Mouse (Mus musculus) stomach, postnatal 0 days (tissue): ENCODE results near the gene 4930455H04Rik. TPM values are rescaled to one million over a fixed set of nuclear protein-coding genes. Genes with fewer than 3 reads are reported as not detected.

Experiments used
- ATAC-seq: fragments of 200-750 bp; cut with Nextera tagmentation; 2 replicates; pipeline ENCODE4 v1.8.0; 2017; ENCODE audit not compliant: low FRiP score, low TSS enrichment
- DNase-seq: peaks from one replicate; pipeline ENCODE4 v3.0.0-alpha.2; 2016; ENCODE audit warnings: low spot score
- H3K27ac ChIP-seq: fragments of 300-500 bp; sonication (generic); replicated peaks from 2 replicates; pipeline ENCODE4 v1.5.1; 2014; ENCODE audit warnings: mild to moderate bottlenecking, control low read depth
- H3K27me3 ChIP-seq: fragments of 300-500 bp; sonication (generic); 2 replicates; pipeline ENCODE4 v1.6.1; 2014; ENCODE audit warnings: low read length; ENCODE audit not compliant: control insufficient read depth, insufficient read depth
- H3K36me3 ChIP-seq: fragments of 300-500 bp; sonication (generic); 2 replicates; pipeline ENCODE4 v1.6.1; 2014; ENCODE audit warnings: low read length, mixed read lengths; ENCODE audit not compliant: control insufficient read depth, insufficient read depth
- H3K4me1 ChIP-seq: fragments of 300-500 bp; sonication (generic); replicated peaks from 2 replicates; pipeline ENCODE4 v1.6.1; 2014; ENCODE audit warnings: antibody characterized with exemption; ENCODE audit not compliant: control insufficient read depth, insufficient read depth
- H3K4me2 ChIP-seq: fragments of 300-500 bp; sonication (generic); replicated peaks from 2 replicates; pipeline ENCODE4 v1.6.1; 2014; ENCODE audit warnings: low read depth, mild to moderate bottlenecking, control low read depth, moderate library complexity
- H3K4me3 ChIP-seq: fragments of 300-500 bp; sonication (generic); 2 replicates; pipeline ENCODE4 v1.5.1; 2014; ENCODE audit warnings: low read depth, low read length, control low read depth
- H3K9ac ChIP-seq: fragments of 300-500 bp; sonication (generic); 2 replicates; pipeline ENCODE4 v1.6.1; 2014; ENCODE audit warnings: mild to moderate bottlenecking, low read length, control low read depth, mixed read lengths
- H3K9me3 ChIP-seq: fragments of 300-500 bp; sonication (generic); 2 replicates; pipeline ENCODE4 v1.6.1; 2016; ENCODE audit warnings: low read length; ENCODE audit not compliant: control insufficient read depth
- CTCF ChIP-seq: IDR thresholded peaks from 2 replicates; pipeline ENCODE4 v1.5.1; 2016; ENCODE audit warnings: antibody characterized with exemption, low read depth, mild to moderate bottlenecking, moderate library complexity
- EP300 ChIP-seq: optimal IDR thresholded peaks from 2 replicates; pipeline ENCODE3; 2016; ENCODE audit warnings: antibody characterized with exemption
- WGBS: fragments of 180-500 bp; shearing (Covaris S2); extraction: QIAGEN DNeasy Blood & Tissue Kit; methylation state at CpG from one replicate; pipeline ENCODE4 v1.1.7; 2014; 5-methylcytosine and 5-hydroxymethylcytosine counted together
- polyA plus RNA-seq: library from polyadenylated mRNA; unstranded; fragments of >200 nt; fragmentation: Nextera tagmentation; extraction: Ambion mirVana; gene quantifications from 2 replicates; pipeline ENCODE4 v1.2.1, GENCODE M21; 2015

The 4930455H04Rik gene
- polyA plus RNA-seq, 1 experiment from 2014 or later, result 0.07 TPM

GRCm38 (mm10) chr3:116963213-116963612 lies 4.9 kb upstream of the 4930455H04Rik start:
- no peaks in the 10 kb centered on the region; the same call in 1 of the 2 replicates for H3K4me1 ChIP-seq
- H3K27me3 ChIP-seq, result no peaks in the 10 kb centered on the region
- H3K4me2 ChIP-seq, result no peak overlapping the region
- no peak overlapping the region for H3K9ac ChIP-seq
- 37% methylated on average over 4 of the region's 4 CpGs for WGBS
- H3K27ac ChIP-seq, result no peak overlapping the region
- no peak for DNase-seq
- H3K9me3 ChIP-seq, result no peaks in the 10 kb centered on the region
- H3K4me3 ChIP-seq, result no peak overlapping the region
- no peaks in the 10 kb centered on the region for H3K36me3 ChIP-seq
- no peak for TF ChIP-seq EP300
- TF ChIP-seq CTCF, result no peak
- ATAC-seq, result no peak

- Histone ChIP-seq H3K4me1 (peaks cover 2% of the 10 kb centered on the region; the same call in 1 of the 2 replicates), H3K27ac (no peak overlapping the region), H3K9me3 (no peaks in the 10 kb centered on the region), H3K4me2 (no peak overlapping the region), H3K36me3 (no peaks in the 10 kb centered on the region), H3K9ac (no peak overlapping the region), H3K4me3 (no peak overlapping the region), H3K27me3 (no peaks in the 10 kb centered on the region)
- peak; percentile 28 for DNase-seq
- WGBS, result 81% methylated on average over 9 of the region's 9 CpGs
- ATAC-seq, result no peak
- no peak for TF ChIP-seq EP300
- no peak for TF ChIP-seq CTCF
Observed at GRCm38 (mm10) chr3:116964426-116964825, 3.6 kb upstream of the 4930455H04Rik start.

- ATAC-seq (peak; percentile 94), DNase-seq (peak; percentile 70)
Observed at GRCm38 (mm10) chr3:116966225-116966624, 1.8 kb upstream of the 4930455H04Rik start.

DNA sequence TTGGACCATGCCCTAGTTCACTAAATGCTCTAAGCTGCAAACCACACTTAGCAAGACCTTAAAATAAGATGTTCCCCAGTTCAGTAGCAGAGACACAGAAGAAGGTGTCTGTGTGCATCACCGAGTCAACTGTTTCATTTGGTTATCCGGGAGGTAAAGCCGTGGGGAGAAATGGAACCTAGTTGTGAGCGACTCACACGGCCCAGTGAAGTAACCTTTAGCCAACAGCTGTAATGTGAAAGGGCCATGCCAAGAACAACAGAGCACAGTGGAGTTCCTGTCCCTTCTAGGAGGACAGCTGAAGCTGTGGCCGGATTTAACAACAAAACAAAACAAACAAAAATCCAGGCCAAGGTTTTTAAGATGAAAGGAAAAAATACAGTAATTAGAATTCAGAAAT lies 1.3 kb upstream of the 4930455H04Rik start:
- no peak for TF ChIP-seq EP300
- no peak for TF ChIP-seq CTCF
- Histone ChIP-seq H3K4me3 (0 out of 2 replicates have a peak overlapping the region, but pooled peaks have one; percentile 43), H3K36me3 (no peaks in the 10 kb centered on the region), H3K4me2 (peak overlapping the region; percentile 41), H3K9me3 (no peaks in the 10 kb centered on the region), H3K27me3 (no peaks in the 10 kb centered on the region), H3K27ac (no peak overlapping the region), H3K4me1 (peaks cover 2% of the 10 kb centered on the region; the same call in 1 of the 2 replicates), H3K9ac (no peak overlapping the region)
- DNase-seq, result no peak
- WGBS, result 46% methylated on average over 6 of the region's 6 CpGs
- no peak for ATAC-seq

More at GRCm38 (mm10) chr3:116966225-116966624, 1.8 kb upstream of the 4930455H04Rik start:
- Histone ChIP-seq H3K4me3 (no peak overlapping the region), H3K27ac (no peak overlapping the region), H3K9me3 (no peaks in the 10 kb centered on the region), H3K36me3 (no peaks in the 10 kb centered on the region), H3K27me3 (no peaks in the 10 kb centered on the region), H3K4me2 (no peak overlapping the region), H3K9ac (no peak overlapping the region), H3K4me1 (peaks cover 2% of the 10 kb centered on the region; the same call in 1 of the 2 replicates)
- no peak for TF ChIP-seq EP300
- peak; percentile 74 for TF ChIP-seq CTCF
- WGBS, result 20% methylated on average over 4 of the region's 4 CpGs

- Histone ChIP-seq H3K27me3 (no peaks in the 10 kb centered on the region), H3K4me2 (peak overlapping the region; percentile 20; the same call in 1 of the 2 replicates), H3K4me1 (peaks cover 2% of the 10 kb centered on the region; the same call in 1 of the 2 replicates), H3K4me3 (peak overlapping the region; percentile 43; the same call in 1 of the 2 replicates), H3K36me3 (no peaks in the 10 kb centered on the region), H3K27ac (no peak overlapping the region), H3K9ac (no peak overlapping the region), H3K9me3 (no peaks in the 10 kb centered on the region)
- TF ChIP-seq EP300 (no peak), CTCF (no peak)
- 60% methylated on average over 6 of the region's 6 CpGs for WGBS
- DNase-seq (no peak), ATAC-seq (no peak)
Observed at GRCm38 (mm10) chr3:116967436-116967835, 631 bp upstream of the 4930455H04Rik start.

DNA sequence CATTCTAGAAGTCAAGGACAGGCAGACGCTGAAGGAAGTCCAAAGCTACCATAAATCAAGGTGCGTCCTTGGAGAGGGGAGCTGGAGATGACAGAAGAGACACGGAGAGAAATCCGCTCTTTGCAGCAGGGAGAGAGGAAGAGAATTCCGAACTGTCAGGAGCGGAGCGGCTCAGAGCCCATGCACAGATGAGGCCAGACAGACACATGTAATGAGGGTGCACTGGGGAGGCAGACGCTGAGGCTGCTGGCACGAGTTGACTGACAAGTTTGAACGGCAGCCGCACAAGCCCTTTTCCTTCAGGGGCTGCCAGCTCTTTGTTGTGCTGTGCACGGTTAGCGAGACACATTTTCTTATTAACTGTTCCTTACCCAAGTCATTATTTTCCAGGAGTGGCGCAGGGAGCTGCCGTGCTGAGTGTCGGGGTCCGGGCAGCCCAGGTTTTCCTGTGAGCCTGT lies 502 bp downstream of the 4930455H04Rik start, which contains the start of gene Palmd:
Gene Palmd (minus strand): TSS at position 448 of the 458 bp plus-strand sequence.
- Histone ChIP-seq H3K4me2 (peak within 1 kb of the TSS; percentile 60), H3K36me3 (no peaks in the 10 kb centered on the region), H3K4me1 (peaks cover 2% of the 10 kb centered on the region; the same call in 1 of the 2 replicates), H3K9ac (peak within 1 kb of the TSS; percentile 58), H3K27ac (peak within 1 kb of the TSS; percentile 65; the same call in 1 of the 2 replicates), H3K27me3 (no peaks in the 10 kb centered on the region), H3K4me3 (peak within 1 kb of the TSS; percentile 43), H3K9me3 (no peaks in the 10 kb centered on the region)
- ATAC-seq (peak; percentile 66), DNase-seq (peak; percentile 39)
- no peak for TF ChIP-seq EP300
- TF ChIP-seq CTCF, result no peak
- 5% methylated on average over 17 of the region's 17 CpGs for WGBS
